Mouse (Mus musculus) thymus, postnatal 4 days (tissue): Measurements from ENCODE around the gene Hlcs.

Experiments used
- DNase-seq: peaks from one replicate; pipeline ENCODE4 v3.0.0; 2021

Hlcs gene

GRCm38 (mm10) chr16:94289138-94290072 is 24.0 kb downstream of the Hlcs start:
- no peak for DNase-seq

DNA sequence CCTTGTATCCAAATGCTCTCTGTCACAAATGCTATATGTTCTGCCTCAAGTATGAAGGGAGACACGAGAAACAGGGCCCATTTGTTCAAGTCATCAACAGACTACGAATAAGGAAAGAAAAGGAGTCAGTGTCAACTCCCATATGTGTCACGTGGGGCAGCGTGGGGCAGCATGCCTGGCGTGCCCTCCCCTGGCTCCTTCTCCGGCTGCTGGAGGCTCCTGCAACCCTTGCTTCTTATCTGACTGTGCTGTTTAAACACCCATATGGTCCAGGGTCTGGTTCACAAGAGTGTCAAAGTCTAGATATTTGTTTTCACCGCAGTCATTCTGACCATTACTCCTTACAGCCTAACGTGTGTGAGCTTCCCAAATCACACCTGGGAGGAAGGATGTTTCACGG is 25.5 kb downstream of the Hlcs start:
- no peak for DNase-seq

GRCm38 (mm10) chr16:94283972-94284371 is 29.4 kb downstream of the Hlcs start:
- DNase-seq: no peak

DNA sequence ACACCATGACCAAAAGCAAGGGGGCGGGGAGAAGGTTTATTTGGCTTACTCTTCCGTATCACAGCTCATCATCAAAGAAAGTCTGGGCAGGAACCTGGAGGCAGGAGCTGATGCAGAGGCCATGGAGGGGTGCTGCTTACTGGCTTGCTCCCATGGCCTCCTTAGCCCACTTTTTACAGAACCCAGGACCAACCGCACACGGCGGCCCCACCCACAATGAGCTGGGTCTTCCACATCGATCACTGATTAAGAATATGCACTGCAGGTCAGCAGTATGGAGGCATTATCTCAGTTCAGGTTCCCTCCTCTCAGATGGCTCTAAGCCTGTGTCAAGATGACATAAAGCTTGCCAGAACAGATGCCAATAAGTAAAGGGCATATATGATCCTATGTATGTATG is 42.5 kb downstream of the Hlcs start:
- no peak for DNase-seq

- DNase-seq: peak; percentile 85
Measured at GRCm38 (mm10) chr16:94269635-94270034, 43.7 kb downstream of the Hlcs start.

DNA sequence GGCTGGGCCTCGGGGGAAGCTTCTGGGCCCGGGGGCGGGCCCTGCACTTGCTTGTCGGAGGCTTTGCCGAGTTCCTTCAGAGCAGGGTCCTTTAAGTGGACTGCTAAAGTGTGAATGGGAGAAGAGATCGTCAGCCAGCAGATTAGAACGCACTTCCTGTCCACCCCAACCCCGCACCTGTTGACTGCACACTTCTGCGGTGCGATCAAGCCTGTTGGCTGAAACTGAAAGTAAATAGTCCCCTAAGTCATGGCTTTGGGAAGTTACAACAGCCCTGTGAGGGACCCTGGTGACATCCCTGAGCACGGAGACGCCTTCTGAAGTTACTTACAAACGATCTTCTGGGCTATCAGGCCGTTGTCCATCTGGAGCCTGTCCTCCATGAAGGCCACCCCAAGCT is 45.2 kb downstream of the Hlcs start:
- no peak for DNase-seq

DNA sequence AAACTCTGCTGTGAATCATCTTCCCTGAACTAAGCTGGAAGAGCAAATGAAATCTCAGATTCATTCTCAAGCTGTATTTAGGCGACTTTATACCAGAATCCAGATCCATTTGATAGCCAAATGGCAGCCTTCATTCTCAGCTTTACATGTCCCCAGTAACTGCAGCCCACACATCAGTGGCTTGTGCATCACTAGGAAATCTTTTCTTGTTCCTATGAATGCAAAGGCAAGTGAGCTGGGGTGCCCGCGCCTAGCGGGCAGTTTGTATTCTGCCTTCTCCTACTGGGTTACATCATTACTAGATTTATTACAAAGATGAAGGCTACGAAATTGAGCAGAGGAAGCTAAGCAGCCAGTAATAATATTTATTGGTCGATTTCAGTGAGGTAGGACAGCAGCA is 48.8 kb downstream of the Hlcs start:
- peak; percentile 5 for DNase-seq

DNA sequence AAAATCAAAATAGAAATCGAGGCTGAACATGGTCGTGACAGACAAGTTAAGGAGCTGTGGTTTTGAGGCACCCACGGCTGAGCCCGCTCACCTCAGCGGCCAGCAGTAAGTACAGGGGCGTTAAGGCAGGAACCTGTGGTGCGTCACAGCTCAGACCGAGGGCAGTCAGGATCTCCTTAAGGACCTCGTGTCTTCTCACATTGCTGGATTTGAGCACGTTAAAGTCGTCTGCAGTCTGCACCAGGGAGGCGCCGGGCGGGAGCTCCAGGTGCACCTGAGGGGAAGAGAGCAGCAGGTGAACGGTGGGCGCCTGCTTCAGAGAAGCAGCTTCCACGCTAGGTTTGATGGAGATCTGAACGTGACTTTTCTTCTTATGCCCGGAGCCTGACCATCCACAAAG is 50.9 kb downstream of the Hlcs start:
- DNase-seq: peak; percentile 7

DNA sequence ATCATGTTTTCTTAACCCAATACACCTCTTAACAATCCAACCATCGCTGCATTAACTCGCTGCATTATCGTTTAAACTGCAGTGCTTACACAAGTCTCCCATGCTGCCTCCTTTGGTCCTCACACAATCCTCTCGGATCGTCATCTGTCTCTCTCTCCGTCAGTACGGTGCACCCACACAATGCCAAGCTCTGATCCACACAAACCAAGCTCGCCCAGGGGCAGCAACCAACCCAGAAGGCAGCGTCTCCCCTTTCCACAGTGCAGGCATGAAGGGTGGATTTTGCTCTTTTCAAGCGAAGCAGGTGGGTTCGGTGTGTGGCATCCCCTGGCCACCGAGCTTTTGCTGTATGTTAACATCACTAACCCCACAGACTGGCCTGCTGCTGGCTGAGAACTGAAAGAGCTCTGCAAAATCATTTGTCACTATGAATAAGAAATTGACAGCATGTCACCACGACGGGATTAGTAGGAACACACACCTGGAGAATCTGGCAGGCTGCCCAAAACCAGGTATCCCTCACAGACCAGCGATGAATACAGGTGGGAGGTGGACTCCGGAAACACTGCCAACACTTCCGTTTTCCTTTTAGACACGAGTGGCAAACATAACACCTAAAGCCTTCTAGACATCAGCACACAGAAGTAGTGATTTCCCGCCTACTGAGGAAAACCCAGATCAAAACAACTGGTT is 52.3 kb downstream of the Hlcs start:
- DNase-seq: peak; percentile 6

DNA sequence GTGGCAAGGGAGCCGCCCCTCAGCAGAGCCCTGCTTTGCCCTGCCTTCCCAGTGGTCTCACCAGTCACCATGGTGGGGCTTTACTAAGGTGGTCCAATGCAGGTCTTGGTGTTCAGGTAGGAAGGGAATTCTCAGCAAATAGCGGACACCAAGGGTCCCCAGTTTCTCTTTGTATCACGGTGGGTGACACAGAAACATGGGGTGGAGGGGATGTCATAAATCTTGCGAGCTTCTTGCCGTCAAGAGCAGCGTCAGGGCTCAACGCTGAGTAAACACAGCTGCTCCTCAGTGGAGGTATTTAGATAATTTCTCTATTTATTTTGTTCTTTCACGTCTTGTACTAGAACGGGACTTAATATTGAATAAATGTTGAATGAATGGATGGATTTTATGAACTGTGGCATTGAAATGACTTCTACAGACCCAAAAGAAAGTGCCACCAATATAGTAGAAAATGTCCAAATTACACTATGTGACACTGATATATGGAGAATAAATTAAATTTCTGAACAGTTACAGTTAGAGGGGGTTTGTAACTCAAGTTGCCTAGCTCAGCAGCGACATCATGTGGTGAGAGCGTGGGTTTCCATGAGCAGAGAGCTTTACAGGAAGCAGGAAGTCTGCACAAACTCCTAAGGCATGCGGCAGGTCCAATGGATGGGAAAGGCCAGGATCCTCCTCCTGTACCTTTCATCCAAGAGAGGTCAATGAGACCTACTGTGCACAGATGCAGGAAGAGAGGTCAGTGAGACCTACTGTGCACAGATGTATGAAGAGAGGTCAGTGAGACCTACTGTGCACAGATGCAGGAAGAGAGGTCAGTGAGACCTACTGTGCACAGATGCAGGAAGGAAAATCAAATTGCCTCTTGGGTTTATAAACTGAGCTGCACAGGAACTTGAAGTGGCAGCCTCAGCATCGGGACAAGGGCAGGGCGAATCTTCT is 54.7 kb downstream of the Hlcs start:
- DNase-seq: peak; percentile 91

DNA sequence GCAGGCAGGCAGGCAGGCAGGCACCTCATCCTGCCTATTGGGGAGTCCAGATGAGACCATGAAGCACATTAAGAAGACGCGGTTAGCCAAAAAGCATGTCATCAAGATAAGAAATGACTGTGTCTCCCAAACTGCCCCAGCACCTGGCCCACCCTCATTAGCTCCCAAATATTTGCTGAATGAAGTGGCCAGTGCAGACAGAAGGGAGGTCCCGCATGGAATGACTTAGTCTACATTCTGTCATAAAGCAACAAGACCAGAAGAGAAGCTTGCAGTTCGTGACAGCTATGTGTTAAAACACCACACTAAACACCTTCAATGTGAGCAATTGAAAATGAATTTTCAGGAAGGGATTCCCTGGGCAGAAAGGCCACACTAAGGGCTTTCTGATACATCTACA is 57.8 kb downstream of the Hlcs start:
- DNase-seq: no peak

DNA sequence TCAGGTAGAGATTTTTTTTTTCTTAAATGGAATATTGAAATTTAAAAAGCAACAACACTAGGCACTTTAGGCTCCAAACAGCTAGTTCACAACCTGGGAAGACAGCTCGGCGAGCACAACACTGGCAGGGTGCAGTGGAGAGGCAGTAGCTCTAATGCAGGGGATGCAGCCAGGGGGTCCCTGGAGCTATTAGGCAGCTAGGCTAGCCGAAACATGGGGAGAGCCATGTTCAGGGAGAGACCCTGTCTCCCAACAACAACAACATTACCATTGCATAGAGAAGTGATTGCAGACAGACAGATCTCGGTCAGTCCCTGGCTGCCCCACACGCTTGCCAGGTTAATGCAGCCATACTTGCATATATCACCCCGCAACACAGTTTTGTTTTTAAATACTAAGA is 58.3 kb downstream of the Hlcs start:
- peak; percentile 53 for DNase-seq

DNA sequence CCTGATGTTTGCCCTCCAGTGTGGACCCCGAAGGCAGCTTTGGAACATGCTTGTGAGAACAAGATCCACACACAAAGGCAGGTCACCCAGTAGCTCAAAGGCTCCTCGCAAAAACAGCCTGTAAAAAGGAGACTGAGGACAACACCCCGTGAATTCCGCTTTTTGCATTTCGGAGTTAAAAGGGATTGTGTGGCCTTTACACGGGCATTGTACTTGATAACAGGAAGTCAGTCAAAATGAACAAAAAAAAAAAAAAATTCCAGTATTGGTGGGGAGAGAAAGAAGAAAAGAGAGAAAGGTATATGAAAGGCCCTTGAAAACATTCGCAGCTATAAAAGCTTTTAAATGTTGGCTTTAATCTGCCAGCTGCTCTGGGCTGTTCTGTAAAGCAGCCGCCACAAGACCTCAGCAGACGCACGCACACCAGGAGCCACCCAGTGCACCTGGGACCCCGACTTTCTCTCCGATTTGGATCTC is 58.9 kb downstream of the Hlcs start:
- peak; percentile 73 for DNase-seq

DNA sequence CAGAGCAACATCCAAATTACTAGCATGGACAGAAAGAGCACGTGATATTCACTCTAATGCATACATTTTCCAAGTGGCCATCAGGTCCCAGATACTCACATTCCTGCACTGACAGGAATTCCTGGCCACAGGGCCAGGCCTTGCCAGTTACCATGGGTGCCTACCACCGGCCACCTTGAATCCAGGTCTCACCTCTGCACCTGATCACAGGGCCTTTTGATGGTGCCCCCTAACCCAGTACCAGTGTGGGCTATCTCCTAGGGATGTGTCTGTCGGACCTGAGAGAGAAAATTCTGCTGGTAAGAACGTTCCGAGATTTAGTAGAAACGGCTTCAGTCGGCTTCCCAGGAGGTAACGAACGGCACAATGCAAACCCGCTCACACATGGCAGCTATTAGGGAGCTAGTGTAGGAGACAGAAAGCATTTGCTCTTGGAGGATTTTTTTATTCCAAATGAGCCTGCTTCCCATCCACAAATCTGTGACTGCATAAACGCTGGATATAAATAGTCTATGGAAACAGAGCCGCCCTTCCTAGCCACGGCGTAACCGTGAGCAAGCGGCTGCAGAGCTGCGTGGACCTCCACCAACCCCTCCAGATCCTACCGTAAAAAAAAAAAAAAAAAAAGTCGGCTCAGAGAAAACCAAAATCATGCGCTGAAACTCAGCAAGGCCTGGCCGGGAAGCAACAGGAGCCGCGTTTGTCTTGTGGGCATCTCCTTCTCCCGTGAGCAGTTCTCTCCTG is 59.5 kb downstream of the Hlcs start:
- DNase-seq: no peak

GRCm38 (mm10) chr16:94251756-94252155 is 61.6 kb downstream of the Hlcs start:
- no peak for DNase-seq

- DNase-seq: no peak
Measured at GRCm38 (mm10) chr16:94250640-94251349, 62.6 kb downstream of the Hlcs start.

GRCm38 (mm10) chr16:94250136-94250535 is 63.2 kb downstream of the Hlcs start:
- no peak for DNase-seq

DNA sequence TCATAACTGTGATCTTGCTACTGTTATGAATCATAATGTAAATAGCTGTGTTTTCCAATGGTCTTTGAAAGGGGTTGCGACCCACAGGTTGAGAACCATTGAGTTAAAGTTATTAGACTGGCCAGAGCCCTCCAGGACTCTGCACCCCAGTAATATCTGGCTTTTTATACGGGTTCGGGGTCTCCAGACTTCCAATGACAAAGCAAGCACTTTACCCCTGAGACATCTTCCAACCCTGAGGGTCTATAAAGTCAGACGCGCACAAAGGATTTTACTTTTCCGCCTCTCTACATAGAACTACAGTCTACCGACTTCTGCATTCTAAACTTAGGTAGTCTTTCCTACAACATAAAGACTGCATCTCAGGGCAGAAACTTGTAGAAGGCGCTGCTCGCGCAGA is 63.7 kb downstream of the Hlcs start:
- DNase-seq: no peak

DNA sequence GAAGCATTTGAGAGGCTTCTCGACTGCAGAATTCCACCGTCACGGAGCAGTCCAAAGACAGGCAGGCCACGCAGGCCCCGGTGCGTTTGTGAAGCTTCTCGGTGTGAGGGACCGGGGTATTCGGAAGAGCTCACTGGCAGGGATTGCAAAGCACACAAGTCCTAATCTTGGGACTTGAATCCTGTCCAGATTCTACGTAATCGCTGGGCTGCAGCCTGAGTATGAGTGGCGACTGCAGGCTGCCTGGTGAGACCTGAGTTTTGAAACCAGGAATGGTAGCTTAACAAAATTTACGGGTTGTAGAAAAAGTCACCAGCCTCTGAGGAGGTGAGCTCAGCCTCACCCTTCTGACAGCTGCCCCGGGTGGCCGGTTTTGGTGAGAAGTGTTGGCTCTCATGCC is 64.7 kb downstream of the Hlcs start:
- DNase-seq: no peak

GRCm38 (mm10) chr16:94246976-94247375 is 66.4 kb downstream of the Hlcs start:
- no peak for DNase-seq

DNA sequence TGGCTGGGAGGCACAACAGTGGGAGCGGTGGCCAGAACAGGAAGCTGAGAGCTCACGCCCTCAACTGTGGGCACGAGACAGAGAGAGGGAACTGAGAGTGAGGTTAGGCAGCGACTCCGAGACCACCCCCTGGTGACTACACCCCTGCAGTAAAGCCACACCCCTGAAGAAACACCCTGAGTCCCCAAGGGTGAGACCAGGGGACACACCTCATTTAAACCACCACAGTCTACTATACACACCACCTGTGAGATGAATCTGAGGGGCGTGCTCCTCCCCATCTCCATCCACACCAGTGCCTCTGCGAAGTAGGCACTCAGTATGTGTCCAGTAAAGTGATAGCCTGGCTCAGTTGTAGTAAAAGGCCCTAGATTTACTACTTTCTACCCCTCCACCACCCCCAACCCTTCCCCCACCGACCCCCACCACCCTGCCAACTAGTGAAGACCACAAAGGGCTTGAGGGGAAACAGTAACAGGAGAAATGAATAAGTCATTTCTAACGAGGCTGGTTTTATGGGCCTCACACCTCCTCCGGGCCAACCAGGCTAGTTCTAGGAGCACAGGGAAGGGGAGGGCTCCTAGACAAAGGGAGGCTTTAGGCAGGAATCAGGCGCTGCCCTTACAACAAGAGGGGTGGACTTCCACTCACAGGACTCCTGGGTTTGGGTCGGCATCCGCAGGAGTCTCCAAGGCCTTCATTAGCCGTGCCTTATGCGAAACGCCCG is 67.2 kb downstream of the Hlcs start:
- DNase-seq: no peak
